Mouse (Mus musculus) neural tube, embryonic 12.5 days (tissue): ENCODE measurements around the gene Cd300c2. TPM values are rescaled to one million over a fixed set of nuclear protein-coding genes. Genes with fewer than 3 reads are reported as not detected.

Experiments
- ATAC-seq: fragments of 200-750 bp; cut with Nextera tagmentation; 2 replicates; pipeline ENCODE4 v1.8.0; 2017; ENCODE audit warnings: low read depth, mild to moderate bottlenecking, moderate TSS enrichment, moderate library complexity; ENCODE audit not compliant: low FRiP score
- H3K27ac ChIP-seq: fragments of 300-500 bp; sonication (generic); 2 replicates; pipeline ENCODE4 v1.5.1; 2016
- H3K27me3 ChIP-seq: fragments of 300-500 bp; sonication (generic); replicated peaks from 2 replicates; pipeline ENCODE4 v1.6.1; 2016; ENCODE audit warnings: mild to moderate bottlenecking
- H3K36me3 ChIP-seq: fragments of 300-500 bp; sonication (generic); 2 replicates; pipeline ENCODE4 v1.6.1; 2016; ENCODE audit warnings: mild to moderate bottlenecking
- H3K4me1 ChIP-seq: fragments of 300-500 bp; sonication (generic); 2 replicates; pipeline ENCODE4 v1.6.1; 2016
- H3K4me2 ChIP-seq: fragments of 300-500 bp; sonication (generic); replicated peaks from 2 replicates; pipeline ENCODE4 v1.6.1; 2016; ENCODE audit warnings: mild to moderate bottlenecking
- H3K4me3 ChIP-seq: fragments of 300-500 bp; sonication (generic); 2 replicates; pipeline ENCODE4 v1.5.1; 2016
- H3K9ac ChIP-seq: fragments of 300-500 bp; sonication (generic); 2 replicates; pipeline ENCODE4 v1.6.1; 2016; ENCODE audit warnings: mild to moderate bottlenecking
- H3K9me3 ChIP-seq: fragments of 300-500 bp; sonication (generic); 2 replicates; pipeline ENCODE4 v1.6.1; 2016; ENCODE audit warnings: mild to moderate bottlenecking
- WGBS: fragments of 180-500 bp; shearing (Covaris S2); methylation state at CpG from one replicate; pipeline ENCODE4 v1.1.7; 2016; 5-methylcytosine and 5-hydroxymethylcytosine counted together
- polyA plus RNA-seq: library from polyadenylated mRNA; unstranded; fragments of >200 nt; fragmentation: Nextera tagmentation; extraction: Ambion mirVana; gene quantifications from 2 replicates; pipeline ENCODE4 v1.2.1, GENCODE M21; 2016

Cd300c2 gene
- polyA plus RNA-seq, 1 experiment from 2014 or later: 1.1 TPM

GRCm38 (mm10) chr11:114960369-114960768 is 41.3 kb downstream of the Cd300c2 start:
- H3K27me3 ChIP-seq: no peaks in the 10 kb centered on the region
- no peak overlapping the region for H3K4me2 ChIP-seq
- H3K36me3 ChIP-seq: no peaks in the 10 kb centered on the region
- no peaks in the 10 kb centered on the region for H3K9me3 ChIP-seq
- H3K4me1 ChIP-seq: no peaks in the 10 kb centered on the region
- no peak overlapping the region for H3K4me3 ChIP-seq
- ATAC-seq: no peak
- WGBS: 82% methylated on average over 1 of the region's 1 CpGs
- H3K9ac ChIP-seq: no peak overlapping the region
- H3K27ac ChIP-seq: no peak overlapping the region

Other genes starting within 250 kb of the Cd300c2 start
- gene Kif19a, start 236.5 kb downstream of the Cd300c2 start, polyA plus RNA-seq: 2.0 and 3.1 TPM in 2 replicates
- gene Btbd17, start 205.9 kb downstream of the Cd300c2 start, polyA plus RNA-seq: 48.5 and 51.2 TPM in 2 replicates
- not detected in 2 replicates for gene Gpr142, start 203.0 kb downstream of the Cd300c2 start, polyA plus RNA-seq
- 21.6 and 23.9 TPM in 2 replicates for gene Gprc5c, start 150.7 kb downstream of the Cd300c2 start, polyA plus RNA-seq
- gene Cd300a, start 111.8 kb downstream of the Cd300c2 start, polyA plus RNA-seq: 0.74 and 0.87 TPM in 2 replicates
- not detected in 2 replicates for gene Cd300lb, start 67.5 kb downstream of the Cd300c2 start, polyA plus RNA-seq
- not detected in 2 replicates for gene Cd300c, start 32.7 kb downstream of the Cd300c2 start, polyA plus RNA-seq
- gene Cd300ld, start 12.0 kb downstream of the Cd300c2 start, polyA plus RNA-seq: 0.08 and 0.11 TPM in 2 replicates
- not detected in 2 replicates for gene Cd300ld2, start 14.3 kb upstream of the Cd300c2 start, polyA plus RNA-seq
- gene Cd300ld4, start 25.1 kb upstream of the Cd300c2 start, polyA plus RNA-seq: not detected in 2 replicates
- not detected in 2 replicates for gene Cd300ld5, start 35.9 kb upstream of the Cd300c2 start, polyA plus RNA-seq
- gene Cd300ld3, start 46.5 kb upstream of the Cd300c2 start, polyA plus RNA-seq: not detected in 2 replicates
- not detected in 2 replicates for gene Cd300e, start 60.3 kb upstream of the Cd300c2 start, polyA plus RNA-seq
- 2.0 and 3.5 TPM in 2 replicates for gene Rab37, start 89.6 kb upstream of the Cd300c2 start, polyA plus RNA-seq
- 0.61 TPM in 1 of 2 replicates, not detected in the other for gene Cd300lf, start 132.1 kb upstream of the Cd300c2 start, polyA plus RNA-seq
- gene Slc9a3r1, start 161.5 kb upstream of the Cd300c2 start, polyA plus RNA-seq: 36.7 and 41.1 TPM in 2 replicates
- 8.6 and 9.7 TPM in 2 replicates for gene Tmem104, start 185.6 kb upstream of the Cd300c2 start, polyA plus RNA-seq
- 19.7 and 20.3 TPM in 2 replicates for gene Nat9, start 186.0 kb upstream of the Cd300c2 start, polyA plus RNA-seq